Mouse (Mus musculus): ENCODE measurements around the gene Atl2. TPM values are rescaled to one million over a fixed set of nuclear protein-coding genes. Genes with fewer than 3 reads are reported as not detected.

The Atl2 gene
- 10 to 100 TPM; 25.0 to 27.8 TPM for polyA plus RNA-seq (2017; shearing (Covaris generic))

GRCm38 (mm10) chr17:79895911-79896423, at the start of gene Atl2:
TSS of gene Atl2 (minus strand) at chr17:79896123.

Other genes starting within 250 kb of the Atl2 start
- gene Cyp1b1, start 181.1 kb downstream of the Atl2 start, polyA plus RNA-seq (2017; shearing (Covaris generic)) = under 1 TPM in 1 of 2 experiments, not detected in 1; 0.65 TPM
- 100 to 1,000 TPM in 1 of 2 experiments, 10 to 100 TPM in 1; 96.1 to 111 TPM for gene Hnrnpll, start 166.2 kb upstream of the Atl2 start, polyA plus RNA-seq (2017; shearing (Covaris generic))
- gene Galm, start 231.3 kb upstream of the Atl2 start, polyA plus RNA-seq (2017; shearing (Covaris generic)) = 10 to 100 TPM; 30.0 to 55.2 TPM

All from inflammation-experienced regulatory T-cells (primary cell).